Mouse (Mus musculus): Measurements from ENCODE around the gene Txnrd2.
A peak's percentile ranks its signal among the peaks of the same experiment; 100 is the strongest.

Txnrd2 gene

DNA sequence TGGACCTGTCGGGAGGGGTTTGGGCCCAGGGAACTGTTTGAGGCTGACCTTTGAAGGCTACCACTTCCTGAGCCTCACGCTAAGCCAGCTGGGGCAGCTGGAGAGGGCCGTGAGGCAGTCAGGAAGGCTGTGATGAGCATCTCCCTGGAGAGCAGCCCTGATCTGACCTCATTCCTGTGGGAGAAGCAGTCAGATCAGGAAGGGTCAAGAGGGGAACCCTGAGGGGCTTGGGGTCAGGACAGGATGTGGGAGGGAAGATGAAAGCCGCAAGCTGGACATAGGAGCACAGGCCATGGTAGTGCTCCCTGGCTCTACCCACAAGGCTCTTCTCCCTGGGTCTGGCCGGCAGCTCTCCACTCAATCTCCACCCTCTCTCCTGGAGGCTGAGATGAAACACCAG is 27.7 kb downstream of the Txnrd2 start:
- peak; percentile 51 to 55 for DNase-seq

DNA sequence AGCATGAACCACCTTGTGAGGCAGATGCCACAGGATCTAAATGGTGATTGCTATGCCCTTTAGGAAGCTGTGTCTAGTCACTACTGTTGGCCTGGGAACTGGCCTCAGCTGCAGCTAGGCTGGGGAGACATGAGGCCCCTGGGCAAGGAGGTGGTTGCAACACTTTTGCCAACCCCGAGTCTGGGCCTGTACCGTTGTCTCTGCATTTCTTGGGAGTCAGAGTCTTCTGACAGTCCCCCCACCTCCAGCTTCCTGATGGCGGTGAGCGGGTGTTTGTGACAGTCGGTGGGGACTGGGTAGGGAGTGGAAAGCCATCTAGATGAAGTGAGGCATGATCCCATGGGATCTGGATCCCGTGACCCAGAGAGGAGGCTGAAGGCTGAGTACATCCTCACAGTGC is 29.2 kb downstream of the Txnrd2 start:
- no peak for DNase-seq

DNA sequence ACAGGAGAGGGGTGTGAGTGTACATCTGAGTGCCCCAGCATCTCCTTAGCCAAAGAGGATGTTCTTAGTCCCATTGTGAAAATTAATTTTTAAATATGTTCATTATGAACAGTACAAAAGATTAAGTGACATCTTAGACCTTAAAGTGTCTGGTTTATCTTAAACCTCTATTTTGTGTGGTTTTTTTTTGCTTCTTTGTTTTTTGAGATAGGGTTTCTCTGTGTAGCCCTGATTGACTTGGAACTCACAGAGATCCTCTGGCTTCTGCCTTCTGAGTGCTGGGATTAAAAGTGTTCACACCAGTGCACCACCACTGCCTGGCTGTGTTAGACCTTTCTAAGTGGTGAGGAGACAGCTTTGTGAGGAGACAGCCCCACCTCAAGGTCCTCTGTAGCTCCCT is 32.5 kb downstream of the Txnrd2 start:
- DNase-seq = no peak

DNA sequence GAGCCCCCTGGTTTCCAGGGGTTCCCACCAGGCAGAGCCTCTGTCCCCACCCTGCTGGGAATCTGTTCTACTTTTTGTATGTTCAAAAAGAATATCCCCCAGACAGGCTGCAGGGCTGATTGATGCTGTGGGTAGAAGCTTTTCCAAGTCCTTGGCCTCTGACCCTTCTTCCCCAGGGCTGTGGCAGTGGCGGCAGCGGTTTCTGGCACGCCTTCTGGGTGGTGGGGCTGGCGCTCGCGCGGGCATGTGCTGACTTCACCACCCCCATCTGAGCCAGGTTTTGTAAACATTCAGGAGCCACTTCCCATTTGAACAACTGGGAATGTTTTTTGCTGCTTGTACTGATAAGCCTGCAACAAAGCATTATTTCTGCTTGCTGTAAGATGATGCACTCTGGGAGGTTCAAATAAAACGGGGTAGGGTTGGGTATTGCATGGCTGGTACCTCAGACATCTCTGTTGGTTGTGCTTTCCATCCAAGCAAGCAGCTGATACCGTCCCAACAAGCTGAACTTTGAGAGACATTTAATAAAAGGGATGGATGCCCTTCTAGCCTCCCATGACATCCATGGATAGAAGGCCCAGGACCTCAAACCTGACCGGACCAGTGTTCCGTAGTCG is 33.3 kb downstream of the Txnrd2 start:
- no peak for DNase-seq

DNA sequence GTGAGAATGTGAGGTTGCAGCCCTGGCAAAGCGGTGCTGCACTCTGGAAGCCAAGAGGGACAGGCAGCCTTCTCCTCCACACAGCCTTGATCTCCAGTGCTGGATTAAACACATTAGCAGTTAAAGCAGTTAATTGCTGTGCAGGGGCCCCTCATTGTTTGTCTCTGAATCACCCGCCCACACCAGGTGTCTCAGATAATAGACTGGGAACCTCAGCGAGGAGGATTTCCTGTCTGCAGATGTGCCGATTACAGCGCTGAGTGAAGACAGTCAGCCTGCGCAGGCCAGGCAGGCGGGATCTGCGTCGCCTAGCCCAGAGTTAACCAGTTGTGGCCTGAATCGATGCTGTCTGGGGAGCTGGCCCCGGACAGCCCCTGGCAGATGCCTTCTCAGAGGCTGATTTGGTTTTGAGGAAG is 33.8 kb downstream of the Txnrd2 start:
- no peak for DNase-seq

DNA sequence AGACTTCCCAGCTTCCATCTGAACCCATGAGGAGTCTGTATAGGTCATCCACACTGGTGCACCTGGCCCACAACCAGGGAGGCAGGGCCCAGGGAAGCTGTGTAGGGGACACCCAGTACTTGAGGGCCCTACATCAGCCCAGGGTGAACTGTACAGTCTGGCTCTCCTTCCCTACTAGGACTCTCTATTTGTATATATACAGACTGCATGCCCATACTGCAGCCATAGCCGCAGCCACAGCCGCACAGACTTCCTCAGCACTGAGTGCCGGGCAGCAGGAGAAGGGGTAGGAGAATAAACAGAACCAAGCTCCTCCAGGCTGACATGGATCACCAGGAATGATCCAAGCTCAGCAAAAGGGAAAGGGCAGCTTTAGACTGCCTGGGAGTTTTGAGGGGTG is 34.6 kb downstream of the Txnrd2 start:
- DNase-seq = no peak

DNA sequence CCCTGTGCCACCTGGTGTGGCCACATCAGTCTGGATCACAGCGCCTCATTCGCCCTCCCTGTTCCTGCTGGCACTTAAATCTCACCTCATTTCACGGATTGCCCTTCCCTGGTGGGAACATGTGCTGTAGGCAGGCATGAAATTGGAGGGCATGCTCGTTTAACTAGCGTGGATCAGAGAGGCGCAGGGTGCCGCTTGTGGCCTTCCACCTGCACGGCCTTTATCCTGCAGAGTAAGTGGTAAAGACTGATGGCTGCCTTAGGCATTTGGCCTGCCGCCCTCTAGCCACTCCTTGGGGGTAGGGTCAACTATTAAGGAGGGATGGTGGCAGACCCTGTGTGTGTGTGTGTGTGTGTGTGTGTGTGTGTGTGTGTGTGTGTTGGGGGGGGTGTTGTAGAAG is 35.8 kb downstream of the Txnrd2 start:
- DNase-seq = no peak

DNA sequence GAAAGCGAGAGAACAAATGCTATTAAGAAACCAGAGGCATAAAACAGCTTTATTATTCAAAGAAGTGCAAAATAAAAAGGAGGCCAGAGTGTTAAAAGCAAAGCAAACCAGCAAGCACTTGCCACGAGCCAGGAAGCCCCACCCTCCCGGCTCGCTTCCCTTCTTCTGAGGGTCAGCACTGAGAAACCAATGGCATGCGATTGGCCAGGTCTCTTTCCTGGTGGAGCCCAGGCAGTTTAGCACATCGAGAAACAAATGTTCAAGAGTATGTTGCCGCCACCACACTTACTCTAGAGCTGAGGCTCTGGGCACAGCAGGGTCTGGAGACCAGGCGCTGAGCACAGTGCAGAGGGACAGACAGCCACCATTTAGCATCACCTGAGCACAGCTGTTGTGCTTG is 36.4 kb downstream of the Txnrd2 start:
- DNase-seq = peak; percentile 28 to 54

DNA sequence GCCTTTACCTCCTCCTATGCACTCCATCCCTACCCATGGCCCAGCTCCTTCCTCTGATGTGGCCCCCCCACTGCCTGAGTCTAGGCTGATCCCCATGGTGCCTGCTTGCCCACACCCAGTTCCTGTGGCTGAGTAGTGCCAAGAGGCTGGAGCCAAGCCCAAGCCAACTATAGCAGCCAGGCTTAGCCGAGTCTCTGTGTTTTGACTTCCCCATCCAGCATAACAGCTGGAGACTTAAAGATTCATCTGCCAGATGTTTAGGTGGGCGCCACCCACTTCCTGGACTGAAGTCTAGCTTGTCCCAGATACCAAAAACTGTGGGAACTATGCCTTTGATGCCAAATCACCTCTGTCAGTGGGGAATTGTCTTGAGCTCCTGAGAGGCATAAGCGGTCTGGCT is 38.1 kb downstream of the Txnrd2 start:
- peak in 1 of 2 experiments; percentile 55 for DNase-seq

DNA sequence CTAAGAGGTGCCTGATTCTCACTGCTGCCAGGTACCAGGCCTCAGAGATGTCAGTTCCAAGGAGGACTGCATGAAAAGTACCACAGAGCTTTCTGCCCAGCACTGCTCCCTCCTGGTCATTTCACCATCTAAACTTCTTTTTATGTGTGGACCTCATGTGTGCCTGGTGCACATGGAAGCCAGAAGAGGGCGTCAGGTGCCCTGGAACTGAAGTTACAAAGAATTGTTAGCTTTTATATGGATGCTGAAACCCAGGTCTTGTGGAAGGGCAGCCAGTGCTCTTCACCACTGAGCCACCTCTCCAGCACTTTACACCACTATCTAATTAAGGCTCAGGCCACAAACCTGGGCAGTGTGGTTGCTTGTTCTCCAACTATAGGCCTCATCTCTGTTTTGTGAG is 44.6 kb downstream of the Txnrd2 start:
- DNase-seq = peak in 1 of 2 experiments; percentile 17

DNA sequence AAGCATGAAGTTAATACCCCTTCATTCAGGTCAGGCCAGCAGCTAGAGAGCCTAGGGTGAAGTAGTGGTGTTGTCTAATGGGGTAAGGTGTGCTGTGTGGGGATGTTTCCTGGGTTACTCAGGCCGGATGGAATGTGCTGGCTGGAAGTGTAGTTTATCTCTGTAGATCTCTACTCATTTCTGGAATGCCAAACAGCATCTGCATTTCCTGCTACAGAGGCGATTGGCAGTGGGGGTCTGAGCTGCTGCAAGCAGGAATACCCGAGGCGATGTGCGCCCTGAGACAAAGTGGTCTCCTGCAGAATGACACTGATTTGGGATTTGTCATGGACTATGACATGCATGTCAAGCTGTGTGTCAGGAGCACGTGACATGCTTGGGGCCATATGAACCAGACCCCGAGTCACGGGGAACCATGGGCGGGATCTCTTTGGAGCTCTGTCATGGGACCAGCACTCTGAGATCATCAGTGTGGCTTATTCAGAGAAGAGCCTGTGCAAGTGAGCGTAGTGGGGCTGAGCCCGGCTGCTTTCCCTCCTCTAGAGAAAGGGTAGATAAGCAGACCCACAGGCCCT is 45.3 kb downstream of the Txnrd2 start:
- peak in 1 of 2 experiments; percentile 26 for DNase-seq

DNA sequence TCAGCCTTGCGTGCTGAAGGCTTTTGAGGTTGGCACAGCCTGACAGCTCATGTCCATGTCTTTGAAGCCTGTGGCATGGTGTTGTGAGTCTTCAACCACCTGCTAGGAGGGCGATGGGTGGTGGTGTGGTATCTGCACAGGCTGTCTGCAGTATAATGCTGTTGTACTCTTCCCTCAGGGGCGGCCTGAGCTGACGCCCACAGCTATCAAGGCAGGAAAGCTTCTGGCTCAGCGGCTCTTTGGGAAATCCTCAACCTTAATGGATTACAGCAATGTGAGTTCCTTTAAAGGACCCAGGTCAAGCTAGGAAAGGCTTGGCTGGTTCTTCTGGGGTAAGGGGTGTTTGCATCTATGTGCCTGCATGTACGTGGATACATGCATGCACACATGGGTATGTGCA is 45.8 kb downstream of the Txnrd2 start:
- DNase-seq = peak in 1 of 2 experiments; percentile 18

DNA sequence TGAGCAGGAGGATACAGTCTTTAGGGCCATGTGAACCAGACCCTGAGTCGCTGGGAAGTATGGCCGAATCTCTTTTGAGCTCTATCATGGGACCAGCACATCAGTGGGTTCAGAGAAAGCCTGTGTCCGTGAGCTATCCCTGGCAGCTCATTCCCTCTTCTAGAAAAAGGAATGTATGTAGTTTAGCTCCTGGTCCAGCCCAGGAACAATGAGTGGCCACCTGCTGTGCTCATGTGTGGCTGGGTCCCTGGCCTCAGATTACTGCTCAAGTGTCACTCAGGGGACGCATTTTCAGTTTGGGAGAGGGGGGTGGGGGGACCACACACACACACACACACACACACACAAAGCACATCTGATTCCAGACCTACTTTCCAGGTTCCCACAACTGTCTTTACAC is 46.2 kb downstream of the Txnrd2 start:
- peak in 1 of 2 experiments; percentile 15 for DNase-seq

DNA sequence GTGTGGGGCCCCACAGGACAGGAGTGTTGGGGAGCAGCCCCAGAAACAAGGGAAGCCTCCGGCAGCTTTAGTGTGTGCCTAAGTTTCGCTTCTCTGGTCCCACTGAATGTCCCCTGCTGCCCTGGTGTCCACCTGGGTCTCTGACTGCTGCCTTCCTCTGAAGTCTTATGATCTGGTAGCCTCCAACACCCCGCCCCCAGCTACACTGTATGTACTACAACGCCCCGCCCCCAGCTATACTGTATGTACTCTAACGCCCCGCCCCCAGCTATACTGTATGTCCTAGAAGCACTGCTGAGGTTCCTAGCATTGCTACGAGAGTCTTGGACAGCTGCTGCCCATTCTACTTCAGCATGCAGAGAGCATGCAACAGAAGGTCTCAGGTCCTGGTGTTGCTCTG is 46.8 kb downstream of the Txnrd2 start:
- no peak for DNase-seq

DNA sequence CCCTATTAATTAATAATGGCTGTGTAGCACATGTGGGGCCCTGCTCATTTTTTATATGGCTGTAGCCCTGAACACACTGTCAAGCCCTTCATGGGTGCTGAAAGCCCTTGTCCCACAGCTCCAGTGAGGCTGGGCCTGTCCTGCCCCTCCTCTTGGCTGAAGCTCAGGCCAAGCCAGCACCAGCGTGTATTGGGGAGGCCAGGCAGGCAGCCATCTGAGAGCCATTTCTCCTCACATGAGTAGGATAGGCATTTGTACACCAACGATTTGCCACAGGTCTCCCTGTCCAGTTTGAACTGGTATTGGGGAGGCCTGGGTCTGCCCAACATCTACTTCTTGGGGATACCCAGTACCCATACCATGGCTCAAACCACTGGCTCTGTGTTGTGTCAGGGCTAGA is 47.8 kb downstream of the Txnrd2 start:
- peak in 1 of 2 experiments; percentile 32 for DNase-seq

DNA sequence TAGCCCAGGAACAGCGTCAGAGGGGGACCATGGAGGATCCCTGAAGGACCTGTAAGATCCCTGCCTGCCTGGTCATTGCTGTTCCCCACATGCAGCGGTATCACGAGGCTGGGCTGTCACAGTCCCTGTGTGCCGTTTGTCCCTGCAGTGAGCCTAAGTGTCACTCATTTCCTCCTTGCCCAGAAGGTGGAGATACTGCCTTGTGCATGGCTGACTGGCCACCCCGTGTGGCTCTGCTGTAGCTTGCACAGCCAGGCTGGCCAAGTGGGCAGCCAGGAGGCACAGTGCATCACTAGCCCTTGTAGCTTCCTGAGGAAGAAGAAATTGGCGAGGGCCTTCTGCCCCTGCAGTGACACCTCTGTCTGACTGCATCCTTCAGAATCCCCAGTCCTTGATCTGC is 51.8 kb downstream of the Txnrd2 start:
- peak in 1 of 2 experiments; percentile 28 for DNase-seq

DNA sequence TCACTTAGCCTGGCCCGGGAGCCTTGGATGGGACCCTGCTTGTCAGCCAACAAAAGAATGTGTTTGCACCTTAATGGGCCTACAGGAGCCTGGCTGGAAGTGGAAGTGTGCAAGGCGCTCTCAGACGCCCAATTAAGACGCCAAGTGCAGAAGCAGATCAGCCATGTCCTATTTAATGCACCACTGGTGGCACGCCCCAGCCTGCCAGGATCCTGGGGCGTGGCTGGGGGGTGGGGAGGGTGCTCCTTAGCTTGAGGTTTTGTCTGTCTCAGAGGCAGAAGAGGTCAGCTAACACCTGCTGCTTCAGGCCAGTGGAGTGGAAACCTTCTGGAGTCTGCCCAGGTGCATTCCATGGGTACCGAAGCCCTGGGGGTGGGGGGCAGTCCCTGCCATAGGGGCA is 53.5 kb downstream of the Txnrd2 start:
- peak in 1 of 2 experiments; percentile 45 for DNase-seq

DNA sequence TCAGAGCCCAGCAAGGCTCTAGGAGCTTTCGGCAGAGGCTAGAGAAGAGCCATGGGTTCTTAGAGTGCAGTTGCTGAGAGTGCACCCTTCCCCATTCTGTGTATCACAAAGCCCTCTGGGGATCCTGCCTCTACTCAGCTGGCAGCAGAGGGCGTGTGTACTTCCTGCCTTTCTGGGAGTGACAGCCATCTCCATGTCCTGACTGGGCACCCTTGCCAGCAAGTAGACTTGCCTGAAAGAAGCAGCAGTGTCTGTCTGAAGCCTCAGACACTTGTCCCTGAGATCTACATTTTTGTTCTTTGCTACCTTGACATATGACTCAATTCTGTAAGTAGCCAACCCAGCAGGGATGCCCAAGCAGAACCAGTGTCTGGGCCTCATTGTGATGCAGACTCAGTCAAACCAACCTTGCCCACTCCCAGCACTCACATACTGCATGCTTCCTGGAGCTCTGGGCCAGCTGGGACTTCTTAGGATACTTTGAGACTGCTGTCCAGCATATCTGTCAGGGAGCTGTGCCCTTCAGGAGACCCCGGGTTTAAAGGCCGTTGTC is 54.8 kb downstream of the Txnrd2 start:
- DNase-seq = peak in 1 of 2 experiments; percentile 29

DNA sequence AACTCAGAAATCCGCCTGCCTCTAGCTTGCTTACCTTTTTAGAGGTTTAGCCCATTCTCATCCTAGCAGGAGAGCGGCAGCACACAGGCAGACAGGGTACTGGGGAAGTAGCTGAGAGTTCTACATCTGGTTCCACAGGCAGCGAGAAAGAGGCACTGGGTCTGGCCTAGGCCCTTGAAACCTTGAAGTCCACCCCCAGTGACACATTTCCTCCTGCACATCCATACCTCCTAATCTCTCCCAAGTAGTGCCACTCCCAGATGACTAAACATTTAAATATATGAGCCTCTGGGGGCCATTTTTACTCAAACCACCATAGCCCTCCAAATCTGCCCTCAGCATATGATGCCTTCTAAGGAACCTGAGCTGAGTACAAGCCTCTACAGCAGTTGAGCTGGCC is 56.2 kb downstream of the Txnrd2 start:
- peak in 1 of 2 experiments; percentile 4 for DNase-seq

DNA sequence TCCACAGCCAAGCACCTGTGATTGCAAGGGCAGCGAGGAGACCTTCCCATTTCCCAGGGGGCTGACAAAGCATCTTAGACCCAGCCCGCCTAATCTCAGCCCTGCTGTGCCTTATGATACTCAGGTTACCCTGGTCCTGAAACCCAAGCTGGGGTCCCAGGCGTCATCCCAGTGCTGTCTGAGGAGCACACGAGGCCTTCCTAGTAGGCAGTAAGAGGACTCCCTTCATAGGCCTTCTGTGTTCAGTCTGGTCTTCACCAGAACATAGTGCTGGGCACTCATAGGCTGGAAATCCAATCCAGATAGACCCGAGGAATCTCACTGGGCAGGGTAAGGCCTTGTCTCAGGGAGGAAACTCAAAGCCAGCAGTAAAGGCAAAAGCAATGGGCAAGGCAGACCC is 57.7 kb downstream of the Txnrd2 start:
- no peak for DNase-seq

DNA sequence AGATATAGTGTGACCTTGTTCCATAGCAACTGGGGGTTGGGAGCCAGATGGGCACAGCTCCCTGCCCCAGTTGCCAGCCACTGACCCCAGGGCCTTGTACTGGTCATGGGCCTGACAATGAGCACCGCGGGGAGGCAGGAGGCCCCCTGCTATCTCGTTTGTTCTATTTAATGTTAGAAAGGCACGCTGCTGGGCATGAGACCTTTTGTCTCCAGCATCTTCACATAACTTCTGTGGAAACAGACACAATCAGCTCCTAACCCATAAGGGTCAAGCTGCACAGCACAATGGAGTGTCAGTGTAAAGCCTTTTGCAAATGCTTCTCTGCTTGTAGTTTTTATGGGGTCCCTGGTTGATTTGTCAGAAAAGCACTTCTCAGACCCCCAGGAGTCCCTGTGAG is 58.2 kb downstream of the Txnrd2 start:
- DNase-seq = peak in 1 of 2 experiments; percentile 19

DNA sequence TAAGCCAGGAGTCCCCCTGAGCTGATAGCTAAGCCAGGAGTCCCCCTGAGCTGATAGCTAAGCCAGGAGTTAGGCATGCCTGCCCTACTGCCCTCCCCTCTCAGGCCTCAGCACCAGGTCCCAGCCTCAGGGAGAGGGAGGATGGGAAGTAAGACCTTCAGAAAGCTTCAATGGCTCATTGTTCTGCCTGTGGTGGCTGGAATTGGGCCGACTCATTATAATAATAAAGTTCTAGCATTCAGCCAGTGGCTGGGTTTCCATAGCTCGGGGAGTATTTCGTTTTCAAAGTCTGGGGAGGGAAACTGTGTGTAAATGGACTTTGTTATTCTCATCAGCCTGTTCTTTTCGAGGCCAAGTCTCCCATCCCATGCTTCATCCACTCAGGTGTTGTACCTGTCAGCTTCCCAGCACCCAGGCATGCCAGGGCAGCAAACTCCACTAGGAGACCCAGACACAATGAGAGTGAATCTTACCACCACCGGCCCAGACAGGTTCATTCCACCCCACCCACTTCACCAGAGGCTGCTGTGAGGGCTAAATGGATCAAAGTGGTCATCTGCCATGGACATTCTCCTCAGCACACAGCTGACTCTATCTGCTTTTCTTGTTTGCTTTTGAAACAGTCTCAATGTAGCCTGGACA is 58.7 kb downstream of the Txnrd2 start:
- DNase-seq = peak in 1 of 2 experiments; percentile 13

DNA sequence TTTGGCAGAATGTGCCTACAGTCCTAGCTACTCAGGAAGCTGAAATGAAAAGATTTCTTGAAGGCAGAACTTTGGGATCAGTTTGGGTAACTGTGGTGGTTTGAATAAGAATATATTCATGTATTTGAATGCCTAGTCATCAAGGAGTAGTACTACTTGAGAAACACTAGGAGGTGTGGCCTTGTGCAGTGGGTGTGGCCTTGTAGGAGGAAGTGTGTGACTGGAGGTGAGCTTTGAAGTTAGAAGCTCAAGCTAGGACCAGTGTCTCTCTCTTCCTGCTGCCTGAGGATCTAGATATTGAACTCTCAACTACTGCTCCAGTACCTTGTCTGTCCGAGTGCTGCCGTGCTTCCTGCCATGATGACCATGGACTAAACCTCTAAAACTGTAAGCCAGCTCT is 59.9 kb downstream of the Txnrd2 start:
- DNase-seq = no peak

DNA sequence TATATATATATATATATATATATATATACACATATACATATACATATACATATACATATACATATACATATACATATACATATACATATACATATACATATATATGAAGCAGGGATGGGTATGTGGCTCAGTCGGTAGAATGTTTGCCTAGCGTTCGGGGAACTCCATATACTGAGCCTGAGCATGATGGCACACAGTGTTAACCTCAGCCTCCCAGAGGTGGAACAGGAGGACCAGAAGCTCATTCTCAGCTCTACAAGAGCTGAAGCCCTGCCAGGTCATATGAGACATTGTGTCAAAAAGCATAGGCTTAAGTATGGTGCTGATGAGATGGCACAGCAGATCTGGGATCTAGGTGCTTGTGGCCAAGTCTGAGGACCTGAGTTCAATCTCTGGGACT is 64.1 kb downstream of the Txnrd2 start:
- DNase-seq = no peak
